Mouse (Mus musculus) mature B cell (primary cell): ENCODE data around the gene Map3k4.

Experiments used
- in situ Hi-C: fragments of 300-500 bp; cut with MboI; formaldehyde crosslinking; loops from 2 replicates; pipeline ENCODE4 v1.14.3; 2019

Map3k4 gene

DNA sequence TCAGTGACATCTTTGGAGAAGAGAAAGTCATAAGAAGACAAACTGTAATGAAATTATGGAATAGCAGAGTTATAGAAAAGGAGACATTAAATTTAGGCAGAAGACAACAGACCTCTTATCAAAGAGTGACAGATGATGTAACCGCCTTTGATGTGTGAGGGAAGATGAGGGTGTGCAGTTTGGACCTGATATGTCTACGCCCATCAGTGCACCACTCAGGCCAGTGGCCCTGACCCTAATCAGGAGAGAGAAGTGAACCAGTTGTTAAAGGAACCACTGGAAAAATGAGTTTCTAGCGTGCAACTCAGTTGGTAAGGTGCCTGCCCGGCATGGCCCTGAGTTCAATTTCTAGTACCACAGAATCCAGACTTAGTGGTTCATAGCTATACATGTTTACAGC is 132.7 kb downstream of the Map3k4 start:
- in situ Hi-C loops = no loop called here

DNA sequence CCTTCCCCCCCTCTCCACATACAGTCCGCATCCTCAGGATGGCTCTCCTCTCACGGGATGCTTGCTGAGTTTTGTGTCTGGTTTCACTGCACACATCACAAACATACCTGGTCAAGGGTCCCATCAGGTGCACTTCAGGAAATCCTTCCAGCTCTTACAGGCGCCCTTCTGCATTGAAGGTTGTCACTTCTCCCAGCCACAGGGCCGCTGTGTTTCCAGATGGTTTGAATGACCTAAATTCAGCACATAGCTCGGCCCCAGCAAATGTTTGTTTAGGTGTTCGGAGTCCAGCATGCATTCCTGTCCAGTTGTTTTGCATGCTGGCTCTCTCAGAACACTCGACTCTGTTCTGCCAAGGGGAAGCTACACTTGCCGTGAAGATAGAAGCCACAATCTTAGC is 134.3 kb downstream of the Map3k4 start:
- in situ Hi-C loops = no loop called here

DNA sequence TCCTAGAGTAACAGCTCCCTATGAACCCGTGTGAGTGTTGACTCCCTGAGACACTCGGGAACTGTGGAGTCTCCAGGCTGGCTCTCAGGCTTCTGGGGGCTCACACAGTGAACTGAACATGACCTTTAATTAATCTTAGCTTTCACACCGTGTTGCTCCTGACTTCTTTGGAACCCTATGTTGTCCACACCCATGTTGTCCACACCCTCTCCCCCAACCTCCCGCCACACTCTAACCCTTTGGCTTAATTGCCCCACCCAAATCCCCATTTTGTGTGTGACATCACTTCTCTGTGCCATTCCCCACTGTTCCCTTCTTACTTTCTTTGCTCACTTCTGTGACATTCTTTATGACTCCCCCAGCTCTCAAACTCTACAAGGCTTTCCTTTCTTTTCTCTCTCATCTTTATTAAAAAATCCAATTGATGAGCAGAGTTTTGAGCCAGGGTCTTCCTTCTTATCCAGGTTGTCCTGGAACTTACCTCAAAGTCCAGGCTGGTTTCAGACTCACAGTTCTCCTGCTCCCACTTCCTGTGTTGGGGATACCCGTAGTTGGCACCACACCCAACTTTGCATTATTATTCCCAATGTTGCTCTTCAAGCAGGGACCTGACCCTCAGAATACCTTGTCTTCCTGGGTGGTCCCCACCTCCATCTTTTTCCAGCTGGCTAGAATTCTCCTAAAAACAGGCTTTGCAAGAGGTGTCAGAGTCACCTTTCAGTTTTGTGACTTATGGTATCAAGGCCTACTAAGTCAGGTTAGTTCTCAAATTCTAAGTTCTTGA is 135.7 kb downstream of the Map3k4 start:
- in situ Hi-C loops = no loop called here

DNA sequence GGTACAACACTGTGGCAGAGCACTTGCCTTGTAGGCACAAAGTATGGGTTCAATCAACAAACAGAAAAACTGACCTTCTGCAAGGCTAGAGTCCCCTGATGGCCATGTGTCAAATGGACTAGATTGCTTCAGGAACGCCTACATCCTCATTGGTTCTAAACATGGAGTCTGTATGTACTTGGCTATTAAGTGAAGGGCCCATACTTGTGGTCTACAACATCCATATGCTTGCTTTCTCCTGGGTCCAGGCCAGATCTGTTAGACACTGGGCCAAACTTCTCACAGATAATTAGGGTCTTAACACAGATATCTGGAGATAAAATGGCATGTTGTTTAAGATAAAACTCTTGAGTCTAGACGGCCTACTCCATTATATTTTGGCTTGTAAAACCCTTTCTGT is 138.8 kb downstream of the Map3k4 start:
- in situ Hi-C loops = no loop called here

DNA sequence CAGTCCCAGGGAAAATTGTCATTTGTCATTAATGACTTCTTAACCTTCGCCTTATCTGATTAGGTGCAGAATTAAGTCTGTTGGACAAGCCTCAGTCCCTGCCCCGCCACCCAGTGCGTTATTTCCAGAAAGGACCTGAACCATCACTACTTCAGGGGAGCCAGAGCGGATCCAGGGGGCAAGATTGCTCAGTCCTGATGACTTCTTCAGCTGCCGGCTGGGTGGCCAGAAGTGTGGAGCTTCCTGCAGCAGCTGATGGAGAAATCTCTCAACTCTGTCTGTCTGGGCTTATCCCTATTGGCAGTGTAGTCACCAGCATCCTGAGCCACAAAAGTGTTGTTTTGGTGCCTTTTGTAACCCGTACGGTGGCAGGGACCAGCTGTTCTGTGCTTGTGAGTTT is 139.3 kb downstream of the Map3k4 start:
- in situ Hi-C loops = no loop called here
